9 mouse cellular contexts compared by ENCODE assay signal in the genomic region with DNA sequence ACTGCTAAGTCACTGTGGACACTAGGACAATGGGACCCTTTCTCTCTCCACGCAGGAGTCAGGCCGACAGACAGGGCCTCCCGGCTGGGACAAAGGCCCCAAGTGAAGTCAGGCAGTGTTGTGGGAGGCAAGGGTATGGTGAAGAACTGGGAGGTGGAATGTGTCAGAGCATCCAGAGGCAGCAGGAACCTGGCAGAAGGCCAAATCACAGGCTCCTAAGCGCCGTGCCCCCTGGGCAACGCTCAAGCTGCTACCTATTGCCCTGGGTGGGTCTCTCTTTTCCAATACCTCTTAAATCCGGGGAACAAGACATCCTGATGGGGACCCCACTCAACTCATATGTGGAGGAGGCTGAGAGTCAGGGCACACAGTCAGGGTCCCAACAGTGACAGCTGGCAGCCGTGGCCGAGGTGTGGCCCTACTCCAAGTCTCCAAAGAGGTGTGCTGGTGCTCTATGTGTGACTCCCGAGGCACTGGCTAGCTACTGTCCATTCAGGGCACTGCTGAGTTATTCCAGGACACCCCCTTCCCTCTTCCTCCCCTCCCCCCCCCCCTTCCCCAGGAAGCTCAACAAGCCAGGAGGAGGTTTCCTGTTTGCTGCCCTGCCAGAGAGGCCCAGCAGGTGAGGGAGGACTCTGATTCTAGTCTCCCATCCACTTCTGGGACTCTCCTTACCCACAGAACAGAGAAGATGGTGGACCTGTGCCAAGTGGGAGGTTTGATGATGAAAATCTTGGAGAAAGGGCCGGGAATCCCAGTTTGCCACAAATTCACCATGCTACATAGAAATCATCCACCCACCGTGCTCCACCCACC. TPM values are rescaled to one million over a fixed set of nuclear protein-coding genes. Genes with fewer than 3 reads are reported as not detected.
DNase-seq lines count a peak whose midpoint lies in the region; ATAC-seq and TF ChIP-seq lines count a peak whose summit lies in the region.
"Had no signal": no experiment of that assay in that cellular context is flagged by ENCODE, and none has a peak within 500 bp of the region (broad histone marks: within the 10 kb centered on the region; RNA-seq: fewer than 3 reads in every experiment).

No protein-coding gene starts in this region.

- TF ChIP-seq CTCF in stomach, postnatal 0 days (IDR thresholded peaks at IDR 0.05; ENCODE audit: low read depth): no peak

- H3K36me3 ChIP-seq in stomach, postnatal 0 days (ENCODE audit: control insufficient read depth, insufficient read depth, low read length): no peaks in the 10 kb centered on the region

- no peak overlapping the region for H3K4me2 ChIP-seq in stomach, postnatal 0 days (replicated peaks; ENCODE audit: low read depth)

- no peak for ATAC-seq in stomach, postnatal 0 days (ENCODE audit: low FRiP score, low TSS enrichment)

- DNase-seq in cerebellum, postnatal 25 days: peak; percentile 40 to 49
- DNase-seq in cerebellum, postnatal 4 days (ENCODE audit: low spot score in 2 of 2): no peak
- DNase-seq in testis, postnatal 10 days (ENCODE audit: low spot score): peak; percentile 74
- DNase-seq in testis, postnatal 14 days (ENCODE audit: low spot score): no peak
- DNase-seq in kidney, postnatal 10 days: peak; percentile 70
- no peak for DNase-seq in stomach, postnatal 0 days (ENCODE audit: low spot score)
- no peak for DNase-seq in urinary bladder, adult 2 months (ENCODE audit: low spot score)
- no peak for DNase-seq in cerebellum, adult 9-10 months

- H3K9ac ChIP-seq in stomach, postnatal 0 days (ENCODE audit: low read length): peak overlapping the region; percentile 13; the same call in 1 of the 2 replicates

- no peak for TF ChIP-seq EP300 in stomach, postnatal 0 days (optimal IDR thresholded peaks at IDR 0.05)

- no peak overlapping the region for H3K4me3 ChIP-seq in stomach, postnatal 0 days (ENCODE audit: low read depth, low read length)

- H3K9me3 ChIP-seq in stomach, postnatal 0 days (ENCODE audit: control insufficient read depth, low read length): no peaks in the 10 kb centered on the region

- WGBS in stomach, postnatal 0 days: 39% methylated on average over 12 of the region's 12 CpGs

- H3K4me1 ChIP-seq in stomach, postnatal 0 days (replicated peaks; ENCODE audit: control insufficient read depth, insufficient read depth): peaks cover 15% of the 10 kb centered on the region

- H3K27me3 ChIP-seq in stomach, postnatal 0 days (ENCODE audit: control insufficient read depth, insufficient read depth, low read length): no peaks in the 10 kb centered on the region

- 0 out of 2 replicates have a peak overlapping the region, but pooled peaks have one; percentile 53 for H3K27ac ChIP-seq in stomach, postnatal 0 days (replicated peaks)

RNA-seq across cellular contexts. Expression of gene Bcan, which starts 14.3 kb away (rescaled TPM):
- 0.08 and 0.18 TPM in 2 replicates for polyA plus RNA-seq in stomach, postnatal 0 days (2015; fragmentation: Nextera tagmentation; extraction: Ambion mirVana)
- polyA plus RNA-seq in urinary bladder, adult 2 months (2012; rRNA removed): 0.15 and 0.28 TPM in 2 replicates

RNA-seq across cellular contexts. Expression of gene Nes, which starts 14.8 kb away (rescaled TPM):
- polyA plus RNA-seq in stomach, postnatal 0 days (2015; fragmentation: Nextera tagmentation; extraction: Ambion mirVana): 5.3 and 5.7 TPM in 2 replicates
- 3.7 and 5.3 TPM in 2 replicates for polyA plus RNA-seq in urinary bladder, adult 2 months (2012; rRNA removed)

RNA-seq across cellular contexts. Expression of gene Crabp2, which starts 37.2 kb away (rescaled TPM):
- polyA plus RNA-seq in stomach, postnatal 0 days (2015; fragmentation: Nextera tagmentation; extraction: Ambion mirVana): 40.4 and 44.3 TPM in 2 replicates
- 0.91 and 1.4 TPM in 2 replicates for polyA plus RNA-seq in urinary bladder, adult 2 months (2012; rRNA removed)
- polyA plus RNA-seq: large intestine, adult 2 months had no signal

RNA-seq across cellular contexts. Expression of gene Hapln2, which starts 41.7 kb away (rescaled TPM):
- not detected in 2 replicates for polyA plus RNA-seq in stomach, postnatal 0 days (2015; fragmentation: Nextera tagmentation; extraction: Ambion mirVana)
- polyA plus RNA-seq in urinary bladder, adult 2 months (2012; rRNA removed): 0.06 TPM in 1 of 2 replicates, not detected in the other
- polyA plus RNA-seq: large intestine, adult 2 months had no signal

RNA-seq across cellular contexts. Expression of gene Rrnad1, which starts 55.2 kb away (rescaled TPM):
- 7.1 and 7.6 TPM in 2 replicates for polyA plus RNA-seq in stomach, postnatal 0 days (2015; fragmentation: Nextera tagmentation; extraction: Ambion mirVana)
- 28.4 and 33.2 TPM in 2 replicates for polyA plus RNA-seq in urinary bladder, adult 2 months (2012; rRNA removed)

Comparison
In these comparisons a context has a peak if more than half of its experiments do, and no peak if none do; other contexts are left out.
1. DNase-seq: peak in cerebellum, postnatal 25 days (2 of 2), testis, postnatal 10 days (single experiment) and kidney, postnatal 10 days (single experiment); none in cerebellum, postnatal 4 days (0 of 2), testis, postnatal 14 days (single experiment), stomach, postnatal 0 days (single experiment), urinary bladder, adult 2 months (single experiment) and cerebellum, adult 9-10 months (single experiment).
2. RNA of gene Crabp2, which starts 37.2 kb away (polyA plus RNA-seq): 40.4 to 44.3 TPM in stomach, postnatal 0 days; 0.91 to 1.4 TPM in urinary bladder, adult 2 months; every median in the first group is over 10 times any median in the second.